Mouse (Mus musculus): Measurements from ENCODE around the gene Ift22.

- TF ChIP-seq CTCF (IDR thresholded peaks at IDR 0.05; ENCODE audit: control insufficient read depth, insufficient read depth, low read length) (no peak), POLR2A (IDR thresholded peaks at IDR 0.05; ENCODE audit: borderline replicate concordance, control insufficient read depth, low read depth, low read length) (no peak)
These were observed 9.8 kb downstream of the Ift22 start for GRCm38 (mm10) chr5:136917613-136918242.
